Mouse (Mus musculus) splenic B cell, adult 2 months (primary cell): ENCODE results near the gene Mrpl48.

Experiments used
- DNase-seq: peaks from one replicate; pipeline ENCODE4 v3.0.0-alpha.2; 2011; ENCODE audit warnings: low read depth, low spot score
- H3K27me3 ChIP-seq: 2 replicates; pipeline ENCODE4 v1.6.1; 2012; ENCODE audit warnings: mild to moderate bottlenecking, low read length, moderate library complexity, mixed read lengths; ENCODE audit not compliant: control insufficient read depth, poor library complexity, insufficient read depth, severe bottlenecking
- H3K36me3 ChIP-seq: 2 replicates; pipeline ENCODE4 v1.6.1; 2012; ENCODE audit warnings: mild to moderate bottlenecking, low read length, moderate library complexity, mixed read lengths; ENCODE audit not compliant: control insufficient read depth, poor library complexity, insufficient read depth, severe bottlenecking

The Mrpl48 gene

DNA sequence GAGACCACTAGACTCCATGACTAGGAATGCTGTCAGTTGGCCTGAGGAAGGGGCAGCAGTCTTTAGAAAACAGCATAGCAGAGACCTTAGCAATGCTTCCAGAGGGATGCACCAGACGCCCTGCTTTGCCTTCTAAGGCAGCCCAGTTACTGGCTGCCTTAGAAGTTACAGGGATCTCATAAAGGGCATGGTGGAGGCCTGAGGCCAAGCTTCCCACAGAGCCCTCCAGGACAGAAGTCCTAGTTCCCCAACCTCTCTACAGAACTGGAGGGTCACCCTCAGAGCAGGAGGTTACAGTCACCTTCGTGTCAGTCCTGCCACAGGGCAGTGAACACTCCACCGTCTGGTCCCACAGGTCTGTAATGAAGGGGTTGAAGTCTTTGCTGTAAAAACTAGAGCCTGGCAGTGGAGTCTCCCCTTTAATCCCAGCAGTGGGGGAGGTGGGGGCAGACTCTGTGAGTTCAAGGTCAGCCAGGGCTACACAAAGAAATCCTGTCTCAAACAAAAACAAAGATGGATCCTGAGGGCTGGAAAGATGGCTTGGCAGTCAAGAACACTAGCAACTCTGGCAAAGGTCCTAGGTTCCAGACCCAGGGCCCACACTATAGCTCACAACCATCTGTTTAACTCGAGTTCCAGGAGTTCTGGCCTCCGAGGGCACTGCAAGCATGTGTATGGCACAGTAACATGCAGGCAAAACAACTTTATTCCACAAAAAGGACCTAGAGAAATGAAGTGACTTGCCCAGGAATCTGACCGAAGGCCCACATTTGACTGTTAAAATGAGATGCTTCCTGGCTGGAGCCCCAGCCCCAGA, 106.9 kb downstream of the Mrpl48 start:
- DNase-seq: peak; percentile 31
- Histone ChIP-seq H3K36me3 (peaks cover 27% of the 10 kb centered on the region), H3K27me3 (no peaks in the 10 kb centered on the region)

- Histone ChIP-seq H3K27me3 (no peaks in the 10 kb centered on the region), H3K36me3 (peaks cover 28% of the 10 kb centered on the region)
- peak; percentile 28 for DNase-seq
Observed at GRCm38 (mm10) chr7:100500276-100500977, 107.7 kb downstream of the Mrpl48 start.

DNA sequence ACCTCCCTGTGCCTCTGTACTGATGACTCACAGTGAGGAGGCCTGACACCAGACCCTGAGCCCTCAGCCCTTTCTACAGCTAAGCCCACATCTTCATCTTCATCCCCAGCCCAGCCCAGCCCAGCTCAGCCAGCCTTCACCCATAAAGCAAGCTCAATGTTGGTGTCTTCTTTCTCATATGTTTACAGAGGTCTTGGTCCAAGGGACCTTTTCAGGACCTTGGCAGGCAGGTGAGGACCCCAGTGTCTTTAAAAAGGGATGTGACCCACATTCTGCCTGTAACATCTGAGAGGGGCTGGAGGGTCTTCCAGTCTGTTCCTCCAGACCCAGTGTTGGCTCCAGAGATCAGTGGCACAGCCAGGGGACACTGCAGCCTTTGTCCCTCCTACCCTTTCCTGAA, 108.6 kb downstream of the Mrpl48 start:
- Histone ChIP-seq H3K27me3 (no peaks in the 10 kb centered on the region), H3K36me3 (peaks cover 34% of the 10 kb centered on the region)
- no peak for DNase-seq

DNA sequence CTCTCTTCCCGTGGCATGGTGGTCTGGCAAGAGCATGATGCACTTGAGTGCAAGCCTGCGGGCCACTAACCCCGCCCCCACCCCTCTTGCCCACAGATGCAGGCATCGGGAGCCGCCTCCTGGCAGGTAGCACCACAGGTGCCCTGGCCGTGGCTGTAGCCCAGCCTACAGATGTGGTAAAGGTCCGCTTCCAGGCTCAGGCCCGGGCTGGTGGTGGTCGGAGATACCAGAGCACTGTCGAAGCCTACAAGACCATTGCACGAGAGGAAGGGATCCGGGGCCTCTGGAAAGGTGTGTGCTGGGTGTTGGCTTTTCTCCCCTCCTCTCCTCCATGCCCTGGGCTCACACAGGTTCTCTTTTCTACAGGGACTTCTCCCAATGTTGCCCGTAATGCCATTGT, 110.1 kb downstream of the Mrpl48 start:
- peaks cover 34% of the 10 kb centered on the region for H3K36me3 ChIP-seq
- DNase-seq: no peak
- H3K27me3 ChIP-seq: no peaks in the 10 kb centered on the region

DNA sequence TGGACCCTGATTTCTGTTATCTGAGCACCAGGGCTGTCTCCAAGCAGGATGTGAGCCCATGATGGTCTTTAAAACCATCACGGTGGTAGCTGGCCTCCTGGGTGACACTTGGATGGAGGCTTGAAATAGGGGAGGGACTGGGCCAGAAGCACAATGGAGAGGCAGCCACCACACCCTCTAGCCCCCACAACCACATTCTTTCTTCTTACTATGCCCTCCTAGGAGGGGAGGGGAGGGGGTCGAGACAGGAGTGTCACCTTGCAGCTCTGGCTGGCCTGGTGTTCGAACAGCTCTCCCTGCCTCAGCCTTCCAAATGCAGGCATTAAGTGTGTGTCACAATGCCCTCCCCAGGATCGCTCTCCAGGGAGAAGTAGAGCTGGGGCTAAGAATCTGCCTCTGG, 110.7 kb downstream of the Mrpl48 start:
- no peaks in the 10 kb centered on the region for H3K27me3 ChIP-seq
- H3K36me3 ChIP-seq: peaks cover 34% of the 10 kb centered on the region
- no peak for DNase-seq

- peaks cover 34% of the 10 kb centered on the region for H3K36me3 ChIP-seq
- no peaks in the 10 kb centered on the region for H3K27me3 ChIP-seq
- peak; percentile 15 for DNase-seq
Observed at GRCm38 (mm10) chr7:100496791-100497190, 111.3 kb downstream of the Mrpl48 start.

DNA sequence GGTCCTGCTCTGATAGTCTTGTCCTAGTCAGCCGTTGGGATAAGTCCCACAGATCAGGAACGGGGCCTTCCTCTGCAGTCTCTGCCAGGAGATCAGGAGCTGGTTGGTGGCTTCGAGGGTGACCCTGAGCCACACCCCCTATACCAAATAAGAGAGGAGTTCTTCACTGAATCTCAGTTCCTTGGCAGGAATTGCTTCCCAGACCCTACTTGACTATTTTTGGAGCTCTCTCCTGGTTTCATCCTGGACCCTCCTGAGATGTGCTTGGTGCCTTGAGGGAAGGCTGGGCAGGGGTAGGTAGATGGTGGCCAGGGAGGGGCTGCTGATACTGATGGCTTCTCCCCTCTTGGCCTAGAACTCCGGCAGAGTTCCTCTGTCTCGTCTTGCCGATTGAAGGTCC, 111.7 kb downstream of the Mrpl48 start:
- peaks cover 34% of the 10 kb centered on the region for H3K36me3 ChIP-seq
- H3K27me3 ChIP-seq: no peaks in the 10 kb centered on the region
- DNase-seq: no peak
